Mouse (Mus musculus) bone marrow, adult 2 months (tissue): ENCODE measurements around the gene Irs2.

Experiments
- CTCF ChIP-seq: fragments of 200-500 bp; IDR thresholded peaks from 2 replicates; pipeline ENCODE4 v1.5.1; 2011; ENCODE audit warnings: low read length, control low read depth; ENCODE audit not compliant: control insufficient read depth, insufficient read depth
- POLR2A ChIP-seq: fragments of 200-500 bp; IDR thresholded peaks from 2 replicates; pipeline ENCODE4 v1.6.1; 2011; ENCODE audit warnings: low read depth, mild to moderate bottlenecking, control low read depth, low read length, borderline replicate concordance; ENCODE audit not compliant: control insufficient read depth

DNA sequence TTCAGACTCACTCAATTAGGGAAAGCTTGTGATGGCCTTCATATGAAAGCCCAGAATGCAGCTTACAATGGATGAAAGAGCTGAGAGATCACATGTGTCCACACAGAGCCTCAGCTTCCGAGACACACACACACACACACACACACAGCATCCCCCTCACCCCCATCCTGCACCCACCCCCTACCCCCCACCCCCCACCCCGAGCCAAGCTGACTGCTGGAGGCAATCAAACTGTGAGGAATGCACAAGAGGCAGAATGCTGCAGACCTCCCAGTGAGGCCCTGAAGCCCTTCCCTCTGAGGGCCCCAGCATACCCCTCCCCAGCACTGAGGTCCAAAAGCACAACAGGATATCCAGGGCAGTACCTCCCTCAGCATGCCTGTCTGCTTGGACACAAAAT lies 33.6 kb downstream of the Irs2 start:
- TF ChIP-seq CTCF (no peak), POLR2A (no peak)
